26 mouse cellular contexts compared by ENCODE assay signal in genomic region chr8:46196877-46197276, GRCm38 (mm10). TPM values are rescaled to one million over a fixed set of nuclear protein-coding genes. Genes with fewer than 3 reads are reported as not detected.
DNase-seq lines count a peak whose midpoint lies in the region; ATAC-seq lines count a peak whose summit lies in the region.
"Had no signal": no experiment of that assay in that cellular context is flagged by ENCODE, and none has a peak within 500 bp of the region (broad histone marks: within the 10 kb centered on the region; RNA-seq: fewer than 3 reads in every experiment).

No protein-coding gene starts in this region.

- no peaks in the 10 kb centered on the region for H3K9me3 ChIP-seq in kidney, embryonic 15.5 days (replicated peaks)
- H3K9me3 ChIP-seq in intestine, embryonic 15.5 days = no peaks in the 10 kb centered on the region
- H3K9me3 ChIP-seq: forebrain, embryonic 10.5 days; forebrain, embryonic 13.5 days; G1E; heart, embryonic 12.5 days; heart, embryonic 15.5 days; hindbrain, embryonic 10.5 days; hindbrain, embryonic 13.5 days had no signal

- H3K4me1 ChIP-seq in kidney, embryonic 15.5 days = no peaks in the 10 kb centered on the region
- H3K4me1 ChIP-seq in intestine, embryonic 15.5 days (replicated peaks) = no peaks in the 10 kb centered on the region
- H3K4me1 ChIP-seq: forebrain, embryonic 10.5 days; forebrain, embryonic 13.5 days; heart, embryonic 12.5 days; heart, embryonic 15.5 days; hindbrain, embryonic 10.5 days; hindbrain, embryonic 13.5 days had no signal

- 92% methylated on average over 3 of the region's 3 CpGs for WGBS in kidney, embryonic 15.5 days
- WGBS in intestine, embryonic 15.5 days = 91% methylated on average over 3 of the region's 3 CpGs

- H3K27me3 ChIP-seq in kidney, embryonic 15.5 days = no peaks in the 10 kb centered on the region
- H3K27me3 ChIP-seq in intestine, embryonic 15.5 days (replicated peaks) = no peaks in the 10 kb centered on the region
- H3K27me3 ChIP-seq: forebrain, embryonic 13.5 days; heart, embryonic 12.5 days; heart, embryonic 15.5 days; hindbrain, embryonic 13.5 days had no signal

- peaks cover 46% of the 10 kb centered on the region for H3K36me3 ChIP-seq in kidney, embryonic 15.5 days
- peaks cover 4% of the 10 kb centered on the region; the same call in 1 of the 2 replicates for H3K36me3 ChIP-seq in intestine, embryonic 15.5 days

- ATAC-seq in kidney, embryonic 15.5 days (replicated peaks; ENCODE audit: low FRiP score) = no peak
- no peak for ATAC-seq in intestine, embryonic 15.5 days
- ATAC-seq: activated CD4-positive, CD25-positive, alpha-beta regulatory T cell, adult 4 months; forebrain, embryonic 13.5 days; hindbrain, embryonic 16.5 days; intestine, embryonic 16.5 days had no signal

- no peak overlapping the region for H3K9ac ChIP-seq in kidney, embryonic 15.5 days
- H3K9ac ChIP-seq in intestine, embryonic 15.5 days = no peak overlapping the region
- H3K9ac ChIP-seq: forebrain, embryonic 13.5 days; heart, embryonic 12.5 days; heart, embryonic 15.5 days; hindbrain, embryonic 13.5 days had no signal

- H3K27ac ChIP-seq in kidney, embryonic 15.5 days = 0 out of 2 replicates have a peak overlapping the region, but pooled peaks have one; percentile 1
- H3K27ac ChIP-seq in intestine, embryonic 15.5 days = no peak overlapping the region
- H3K27ac ChIP-seq: forebrain, embryonic 10.5 days; forebrain, embryonic 13.5 days; heart, embryonic 15.5 days; hindbrain, embryonic 10.5 days; hindbrain, embryonic 13.5 days had no signal

- no peak overlapping the region for H3K4me2 ChIP-seq in kidney, embryonic 15.5 days
- no peak overlapping the region for H3K4me2 ChIP-seq in intestine, embryonic 15.5 days (replicated peaks)
- H3K4me2 ChIP-seq: forebrain, embryonic 13.5 days; heart, embryonic 12.5 days; heart, embryonic 15.5 days; hindbrain, embryonic 13.5 days had no signal

- H3K4me3 ChIP-seq in kidney, embryonic 15.5 days (replicated peaks) = no peak overlapping the region
- no peak overlapping the region for H3K4me3 ChIP-seq in intestine, embryonic 15.5 days (replicated peaks)
- H3K4me3 ChIP-seq: forebrain, embryonic 10.5 days; forebrain, embryonic 13.5 days; heart, embryonic 12.5 days; heart, embryonic 15.5 days; hindbrain, embryonic 10.5 days; hindbrain, embryonic 13.5 days had no signal

- no peak for DNase-seq in kidney, postnatal 14 days
- DNase-seq in A20 (ENCODE audit: low read depth, low spot score) = peak; percentile 47
- DNase-seq in NIH3T3 (ENCODE audit: low read depth) = peak; percentile 21
- DNase-seq in cerebellum, adult 18-20 months = no peak
- DNase-seq: adrenal gland, adult 8-10 months; adrenal gland, postnatal 25 days; cerebellum, adult 8-10 months; cerebellum, postnatal 10 days; cerebellum, postnatal 36 days; gastrocnemius, postnatal 25 days; heart, adult 18-20 months; heart, postnatal 10 days; heart, postnatal 36 days; kidney, adult 18-20 months had no signal

RNA-seq across cellular contexts. Expression of gene Slc25a4, which starts 14.2 kb away (rescaled TPM):
- 561 and 585 TPM in 2 replicates for polyA plus RNA-seq in kidney, embryonic 15.5 days (2015; fragmentation: Nextera tagmentation; extraction: Ambion mirVana)
- 396 and 421 TPM in 2 replicates for polyA plus RNA-seq in intestine, embryonic 15.5 days (2015; fragmentation: Nextera tagmentation; extraction: Ambion mirVana)

RNA-seq across cellular contexts. Expression of gene Snx25, which starts 44.9 kb away (rescaled TPM):
- 5.1 and 6.3 TPM in 2 replicates for polyA plus RNA-seq in kidney, embryonic 15.5 days (2015; fragmentation: Nextera tagmentation; extraction: Ambion mirVana)
- polyA plus RNA-seq in intestine, embryonic 15.5 days (2015; fragmentation: Nextera tagmentation; extraction: Ambion mirVana) = 7.2 and 7.6 TPM in 2 replicates

RNA-seq across cellular contexts. Expression of gene Cfap97, which starts 45.3 kb away (rescaled TPM):
- 23.7 and 31.0 TPM in 2 replicates for polyA plus RNA-seq in kidney, embryonic 15.5 days (2015; fragmentation: Nextera tagmentation; extraction: Ambion mirVana)
- polyA plus RNA-seq in intestine, embryonic 15.5 days (2015; fragmentation: Nextera tagmentation; extraction: Ambion mirVana) = 19.7 and 26.9 TPM in 2 replicates

Comparison
In these comparisons a context has a peak if more than half of its experiments do, and no peak if none do; other contexts are left out.
1. DNase-seq: peak in A20 (single experiment) and NIH3T3 (single experiment); none in kidney, postnatal 14 days (single experiment) and cerebellum, adult 18-20 months (0 of 2).